Mouse (Mus musculus) forebrain, embryonic 16.5 days (tissue): ENCODE measurements at regions not wholly inside any gene's neighbourhood (a gene's known extent, or its start where the extent isn't known, plus 50 kb on each side); places are given as distances from the start of the nearest gene placed in this dataset.

Source experiments
- ATAC-seq: fragments of 200-750 bp; cut with Nextera tagmentation; 2 replicates; pipeline ENCODE4 v1.8.0; 2017; ENCODE audit warnings: mild to moderate bottlenecking, moderate library complexity
- H3K27ac ChIP-seq: fragments of 300-500 bp; sonication (generic); 2 replicates; pipeline ENCODE4 v1.5.1; 2014; ENCODE audit warnings: low read length, control low read depth
- H3K27me3 ChIP-seq: fragments of 300-500 bp; sonication (generic); replicated peaks from 2 replicates; pipeline ENCODE4 v1.6.1; 2014; ENCODE audit warnings: low read length; ENCODE audit not compliant: control insufficient read depth, insufficient read depth
- H3K36me3 ChIP-seq: fragments of 300-500 bp; sonication (generic); 2 replicates; pipeline ENCODE4 v1.6.1; 2014; ENCODE audit not compliant: control insufficient read depth, insufficient read depth
- H3K4me1 ChIP-seq: fragments of 300-500 bp; sonication (generic); replicated peaks from 2 replicates; pipeline ENCODE4 v1.6.1; 2014; ENCODE audit warnings: low read length; ENCODE audit not compliant: control insufficient read depth, insufficient read depth
- H3K4me2 ChIP-seq: fragments of 300-500 bp; sonication (generic); 2 replicates; pipeline ENCODE4 v1.6.1; 2014; ENCODE audit warnings: mild to moderate bottlenecking, low read length, control low read depth
- H3K4me3 ChIP-seq: fragments of 300-500 bp; sonication (generic); replicated peaks from 2 replicates; pipeline ENCODE4 v1.5.1; 2014; ENCODE audit warnings: mild to moderate bottlenecking, low read length, control low read depth
- H3K9ac ChIP-seq: fragments of 300-500 bp; sonication (generic); replicated peaks from 2 replicates; pipeline ENCODE4 v1.6.1; 2014; ENCODE audit warnings: low read depth, low read length, control low read depth
- H3K9me3 ChIP-seq: fragments of 300-500 bp; sonication (generic); 2 replicates; pipeline ENCODE4 v1.6.1; 2016; ENCODE audit warnings: low read length; ENCODE audit not compliant: control insufficient read depth
- WGBS: fragments of 180-500 bp; shearing (Covaris S2); extraction: QIAGEN DNeasy Blood & Tissue Kit; methylation state at CpG from one replicate; pipeline ENCODE4 v1.1.7; 2014; 5-methylcytosine and 5-hydroxymethylcytosine counted together

- Histone ChIP-seq H3K27me3 (no peaks in the 10 kb centered on the region), H3K4me3 (no peak overlapping the region), H3K9me3 (no peaks in the 10 kb centered on the region), H3K4me2 (no peak overlapping the region), H3K27ac (no peak overlapping the region), H3K9ac (no peak overlapping the region), H3K36me3 (no peaks in the 10 kb centered on the region), H3K4me1 (no peaks in the 10 kb centered on the region)
- 3% methylated on average over 9 of the region's 9 CpGs for WGBS
- no peak for ATAC-seq
Measured at GRCm38 (mm10) chr3:147298065-147298464, 445.9 kb downstream of the Ttll7 start.

GRCm38 (mm10) chr3:147325522-147325921 lies 473.4 kb downstream of the Ttll7 start:
- no peak overlapping the region for H3K4me3 ChIP-seq
- H3K4me1 ChIP-seq = no peaks in the 10 kb centered on the region
- H3K27me3 ChIP-seq = no peaks in the 10 kb centered on the region
- no peak overlapping the region for H3K27ac ChIP-seq
- WGBS = 96% methylated on average over 2 of the region's 2 CpGs
- H3K9me3 ChIP-seq = no peaks in the 10 kb centered on the region
- no peaks in the 10 kb centered on the region for H3K36me3 ChIP-seq
- ATAC-seq = no peak
- no peak overlapping the region for H3K9ac ChIP-seq
- H3K4me2 ChIP-seq = no peak overlapping the region

- Histone ChIP-seq H3K9me3 (no peaks in the 10 kb centered on the region), H3K4me2 (no peak overlapping the region), H3K27me3 (no peaks in the 10 kb centered on the region), H3K27ac (no peak overlapping the region), H3K9ac (no peak overlapping the region), H3K36me3 (no peaks in the 10 kb centered on the region), H3K4me3 (no peak overlapping the region), H3K4me1 (no peaks in the 10 kb centered on the region)
- no peak for ATAC-seq
- 58% methylated on average over 6 of the region's 6 CpGs for WGBS
Measured at GRCm38 (mm10) chr3:147334301-147334700, 482.1 kb downstream of the Ttll7 start.

- no peaks in the 10 kb centered on the region for H3K27me3 ChIP-seq
- 23% methylated on average over 7 of the region's 7 CpGs for WGBS
- no peaks in the 10 kb centered on the region for H3K9me3 ChIP-seq
- H3K27ac ChIP-seq = no peak overlapping the region
- no peak overlapping the region for H3K4me3 ChIP-seq
- no peaks in the 10 kb centered on the region for H3K36me3 ChIP-seq
- no peaks in the 10 kb centered on the region for H3K4me1 ChIP-seq
- H3K9ac ChIP-seq = no peak overlapping the region
- no peak overlapping the region for H3K4me2 ChIP-seq
- ATAC-seq = no peak
Measured at GRCm38 (mm10) chr3:147335286-147335685, 483.1 kb downstream of the Ttll7 start.

- no peak overlapping the region for H3K9ac ChIP-seq
- H3K4me1 ChIP-seq = no peaks in the 10 kb centered on the region
- no peaks in the 10 kb centered on the region for H3K9me3 ChIP-seq
- WGBS = 73% methylated on average over 2 of the region's 2 CpGs
- ATAC-seq = no peak
- H3K27ac ChIP-seq = no peak overlapping the region
- H3K4me3 ChIP-seq = no peak overlapping the region
- H3K4me2 ChIP-seq = no peak overlapping the region
- no peaks in the 10 kb centered on the region for H3K27me3 ChIP-seq
- no peaks in the 10 kb centered on the region for H3K36me3 ChIP-seq
Measured at GRCm38 (mm10) chr3:147339427-147339826, 487.3 kb downstream of the Ttll7 start.

- no peaks in the 10 kb centered on the region for H3K36me3 ChIP-seq
- no peaks in the 10 kb centered on the region for H3K27me3 ChIP-seq
- no peaks in the 10 kb centered on the region for H3K9me3 ChIP-seq
- H3K27ac ChIP-seq = no peak overlapping the region
- no peak overlapping the region for H3K4me3 ChIP-seq
- WGBS = 32% methylated on average over 5 of the region's 5 CpGs
- no peak overlapping the region for H3K4me2 ChIP-seq
- no peak for ATAC-seq
- H3K9ac ChIP-seq = no peak overlapping the region
- H3K4me1 ChIP-seq = no peaks in the 10 kb centered on the region; the same call in 1 of the 2 replicates
Measured at GRCm38 (mm10) chr3:147347278-147348039, 495.3 kb downstream of the Ttll7 start.

GRCm38 (mm10) chr3:147387077-147387476 lies 534.9 kb downstream of the Ttll7 start:
- H3K27ac ChIP-seq = no peak overlapping the region
- no peak overlapping the region for H3K4me2 ChIP-seq
- H3K4me1 ChIP-seq = no peaks in the 10 kb centered on the region
- no peak overlapping the region for H3K9ac ChIP-seq
- H3K4me3 ChIP-seq = no peak overlapping the region
- no peak for ATAC-seq
- H3K27me3 ChIP-seq = no peaks in the 10 kb centered on the region
- H3K9me3 ChIP-seq = no peaks in the 10 kb centered on the region
- no peaks in the 10 kb centered on the region for H3K36me3 ChIP-seq
- WGBS = 85% methylated on average over 5 of the region's 5 CpGs

- 62% methylated on average over 8 of the region's 8 CpGs for WGBS
- no peaks in the 10 kb centered on the region for H3K27me3 ChIP-seq
- H3K36me3 ChIP-seq = no peaks in the 10 kb centered on the region
- H3K27ac ChIP-seq = no peak overlapping the region
- no peak for ATAC-seq
- H3K4me2 ChIP-seq = no peak overlapping the region
- no peak overlapping the region for H3K9ac ChIP-seq
- H3K4me3 ChIP-seq = no peak overlapping the region
- H3K4me1 ChIP-seq = no peaks in the 10 kb centered on the region
- H3K9me3 ChIP-seq = no peaks in the 10 kb centered on the region
Measured at GRCm38 (mm10) chr3:147398298-147398697, 546.1 kb downstream of the Ttll7 start.

- no peak overlapping the region for H3K4me3 ChIP-seq
- H3K4me1 ChIP-seq = no peaks in the 10 kb centered on the region
- H3K27ac ChIP-seq = no peak overlapping the region
- WGBS = 92% methylated on average over 4 of the region's 4 CpGs
- no peak overlapping the region for H3K9ac ChIP-seq
- no peak overlapping the region for H3K4me2 ChIP-seq
- H3K9me3 ChIP-seq = no peaks in the 10 kb centered on the region
- H3K36me3 ChIP-seq = no peaks in the 10 kb centered on the region
- ATAC-seq = no peak
- no peaks in the 10 kb centered on the region for H3K27me3 ChIP-seq
Measured at GRCm38 (mm10) chr3:147412274-147412673, 560.1 kb downstream of the Ttll7 start.

GRCm38 (mm10) chr3:147416926-147417325 lies 564.8 kb downstream of the Ttll7 start:
- ATAC-seq = no peak
- Histone ChIP-seq H3K4me3 (no peak overlapping the region), H3K27ac (no peak overlapping the region), H3K9me3 (no peaks in the 10 kb centered on the region), H3K9ac (no peak overlapping the region), H3K4me2 (no peak overlapping the region), H3K27me3 (no peaks in the 10 kb centered on the region), H3K36me3 (no peaks in the 10 kb centered on the region), H3K4me1 (no peaks in the 10 kb centered on the region)
- 87% methylated on average over 3 of the region's 3 CpGs for WGBS
